Mouse (Mus musculus) embryonic facial prominence, embryonic 13.5 days (tissue): Measurements from ENCODE around the gene Gtpbp1. TPM values are rescaled to one million over a fixed set of nuclear protein-coding genes. Genes with fewer than 3 reads are reported as not detected.
"Not testable (repeated sequence)": the region's sequence is repeated elsewhere in the genome, so short reads cannot be mapped to it uniquely, and the experiment has no call there.

Experiments
- ATAC-seq: fragments of 200-750 bp; cut with Nextera tagmentation; 2 replicates; pipeline ENCODE4 v1.8.0; 2017; ENCODE audit warnings: low read depth; ENCODE audit not compliant: insufficient number of reproducible peaks, insufficient read depth, low FRiP score, low TSS enrichment
- H3K27ac ChIP-seq: fragments of 300-500 bp; sonication (generic); 2 replicates; pipeline ENCODE4 v1.5.1; 2015; ENCODE audit warnings: moderate library complexity, mild to moderate bottlenecking, inconsistent platforms
- H3K27me3 ChIP-seq: fragments of 300-500 bp; sonication (generic); 2 replicates; pipeline ENCODE4 v1.6.1; 2015; ENCODE audit warnings: mild to moderate bottlenecking, inconsistent platforms
- H3K36me3 ChIP-seq: fragments of 300-500 bp; sonication (generic); 2 replicates; pipeline ENCODE4 v1.6.1; 2015; ENCODE audit warnings: mild to moderate bottlenecking, inconsistent platforms
- H3K4me1 ChIP-seq: fragments of 300-500 bp; sonication (generic); 2 replicates; pipeline ENCODE4 v1.6.1; 2015; ENCODE audit warnings: inconsistent platforms
- H3K4me2 ChIP-seq: fragments of 300-500 bp; sonication (generic); 2 replicates; pipeline ENCODE4 v1.6.1; 2015; ENCODE audit warnings: moderate library complexity, mild to moderate bottlenecking, inconsistent platforms
- H3K4me3 ChIP-seq: fragments of 300-500 bp; sonication (generic); 2 replicates; pipeline ENCODE4 v1.5.1; 2015; ENCODE audit warnings: mild to moderate bottlenecking, inconsistent platforms
- H3K9ac ChIP-seq: fragments of 300-500 bp; sonication (generic); 2 replicates; pipeline ENCODE4 v1.6.1; 2015; ENCODE audit warnings: mild to moderate bottlenecking, inconsistent platforms
- H3K9me3 ChIP-seq: fragments of 300-500 bp; sonication (generic); 2 replicates; pipeline ENCODE4 v1.6.1; 2016; ENCODE audit warnings: inconsistent platforms
- WGBS: fragments of 180-500 bp; shearing (Covaris S2); methylation state at CpG from one replicate; pipeline ENCODE4 v1.1.7; 2015; ENCODE audit warnings: mixed read lengths; 5-methylcytosine and 5-hydroxymethylcytosine counted together
- polyA plus RNA-seq: library from polyadenylated mRNA; unstranded; fragments of >200 nt; fragmentation: Nextera tagmentation; extraction: Ambion mirVana; gene quantifications from 2 replicates; pipeline ENCODE4 v1.2.1, GENCODE M21; 2015

The Gtpbp1 gene
- polyA plus RNA-seq, 1 experiment from 2014 or later, result 42.2 TPM

GRCm38 (mm10) chr15:79669195-79669594 lies 21.4 kb upstream of the Gtpbp1 start:
- Histone ChIP-seq H3K27me3 (no peaks in the 10 kb centered on the region), H3K27ac (no peak overlapping the region), H3K36me3 (peaks cover 52% of the 10 kb centered on the region), H3K4me3 (no peak overlapping the region), H3K4me1 (peaks cover 7% of the 10 kb centered on the region), H3K9ac (0 out of 2 replicates have a peak overlapping the region, but pooled peaks have one; percentile 16), H3K9me3 (no peaks in the 10 kb centered on the region), H3K4me2 (no peak overlapping the region)
- no peak for ATAC-seq
- WGBS, result 78% methylated on average over 10 of the region's 10 CpGs

DNA sequence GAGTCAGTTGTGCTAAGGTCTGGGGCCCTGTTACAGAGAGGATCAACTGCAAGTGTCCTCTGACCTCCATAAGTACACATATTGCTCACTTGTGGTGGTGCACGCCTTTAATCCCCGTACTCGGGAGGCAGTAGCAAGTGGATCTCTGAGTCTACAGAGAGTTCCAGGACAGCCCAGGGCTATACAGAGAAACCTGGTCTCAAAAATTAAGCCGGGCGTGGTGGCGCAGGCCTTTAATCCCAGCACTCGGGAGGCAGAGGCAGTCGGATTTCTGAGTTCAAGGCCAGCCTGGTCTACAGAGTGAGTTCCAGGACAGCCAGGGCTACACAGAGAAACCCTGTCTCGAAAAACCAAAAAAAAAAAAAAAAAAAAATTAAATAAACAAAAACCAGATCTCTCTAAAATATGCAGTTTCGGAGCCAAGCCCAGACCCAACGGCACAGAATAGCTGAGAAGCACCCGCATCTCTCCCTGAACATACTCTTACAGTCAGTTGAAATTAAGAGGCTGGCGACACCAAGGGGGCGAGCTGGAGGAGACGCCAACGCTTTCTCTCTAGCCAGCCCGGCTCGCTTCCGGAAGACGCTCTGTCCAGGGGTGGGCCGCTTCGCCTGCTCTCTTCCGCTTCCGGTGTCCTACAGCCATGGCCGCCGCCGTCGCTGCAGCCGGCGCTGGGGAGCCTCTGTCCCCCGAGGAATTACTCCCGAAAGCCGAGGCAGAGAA lies 20.2 kb upstream of the Gtpbp1 start, which contains the start of gene Tomm22:
TSS of gene Tomm22 (plus strand) at position 613 of the 723 bp plus-strand sequence.
- peak; percentile 90 for ATAC-seq
- Histone ChIP-seq H3K27ac (peak within 1 kb of the TSS; percentile 48; the same call in 1 of the 2 replicates), H3K9ac (peak within 1 kb of the TSS; percentile 87), H3K36me3 (peaks cover 60% of the 10 kb centered on the region), H3K9me3 (no peaks in the 10 kb centered on the region), H3K4me2 (peak within 1 kb of the TSS; percentile 70), H3K4me3 (peak within 1 kb of the TSS; percentile 96), H3K4me1 (peaks cover 7% of the 10 kb centered on the region), H3K27me3 (no peaks in the 10 kb centered on the region)
- 18% methylated on average over 33 of the region's 33 CpGs for WGBS

GRCm38 (mm10) chr15:79670972-79671299 lies 19.7 kb upstream of the Gtpbp1 start:
- peaks cover 7% of the 10 kb centered on the region for H3K4me1 ChIP-seq
- H3K4me3 ChIP-seq, result peak overlapping the region; percentile 96
- peak; percentile 20; the same call in 1 of the 2 replicates for ATAC-seq
- H3K27me3 ChIP-seq, result no peaks in the 10 kb centered on the region
- H3K36me3 ChIP-seq, result peaks cover 59% of the 10 kb centered on the region
- H3K4me2 ChIP-seq, result peak overlapping the region; percentile 70
- H3K27ac ChIP-seq, result peak overlapping the region; percentile 48; the same call in 1 of the 2 replicates
- peak overlapping the region; percentile 87 for H3K9ac ChIP-seq
- WGBS, result under 1% methylated on average over 37 of the region's 37 CpGs
- H3K9me3 ChIP-seq, result no peaks in the 10 kb centered on the region

GRCm38 (mm10) chr15:79671828-79672348 lies 18.8 kb upstream of the Gtpbp1 start:
- WGBS, result 70% methylated on average over 11 of the region's 11 CpGs
- H3K27ac ChIP-seq, ATAC-seq, H3K9me3 ChIP-seq, H3K4me1 ChIP-seq, H3K27me3 ChIP-seq: not testable (repeated sequence)
- H3K36me3 ChIP-seq, result peaks cover 58% of the 10 kb centered on the region
- peak overlapping the region; percentile 96 for H3K4me3 ChIP-seq
- H3K4me2 ChIP-seq, result peak overlapping the region; percentile 70
- peak overlapping the region; percentile 87; the same call in 1 of the 2 replicates for H3K9ac ChIP-seq

DNA sequence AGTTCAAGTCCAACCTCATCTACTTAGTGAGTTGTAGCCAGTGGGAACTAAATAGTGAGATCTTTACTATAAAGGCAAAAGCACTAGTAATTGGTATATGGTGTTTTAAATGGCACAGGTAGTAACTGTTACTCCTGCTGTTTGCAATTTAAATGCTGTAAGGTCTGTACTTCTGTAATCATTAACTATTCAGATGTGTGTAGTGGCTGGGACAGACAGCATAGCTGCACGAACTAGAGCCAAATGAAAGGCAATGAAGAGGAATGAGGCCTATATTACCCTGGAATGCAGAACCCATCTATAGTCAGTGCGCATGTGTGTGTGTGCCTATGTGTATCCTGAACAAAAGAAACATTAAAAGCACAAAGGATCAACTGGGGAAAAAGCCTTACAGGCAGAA lies 12.7 kb upstream of the Gtpbp1 start:
- no peak overlapping the region for H3K4me3 ChIP-seq
- WGBS, result 88% methylated on average over 2 of the region's 2 CpGs
- H3K9me3 ChIP-seq, result no peaks in the 10 kb centered on the region
- no peaks in the 10 kb centered on the region for H3K27me3 ChIP-seq
- H3K27ac ChIP-seq, result no peak overlapping the region
- H3K4me1 ChIP-seq, result peaks cover 6% of the 10 kb centered on the region; the same call in 1 of the 2 replicates
- H3K36me3 ChIP-seq, result peaks cover 52% of the 10 kb centered on the region
- H3K4me2 ChIP-seq, result no peak overlapping the region
- no peak overlapping the region for H3K9ac ChIP-seq
- ATAC-seq, result no peak

DNA sequence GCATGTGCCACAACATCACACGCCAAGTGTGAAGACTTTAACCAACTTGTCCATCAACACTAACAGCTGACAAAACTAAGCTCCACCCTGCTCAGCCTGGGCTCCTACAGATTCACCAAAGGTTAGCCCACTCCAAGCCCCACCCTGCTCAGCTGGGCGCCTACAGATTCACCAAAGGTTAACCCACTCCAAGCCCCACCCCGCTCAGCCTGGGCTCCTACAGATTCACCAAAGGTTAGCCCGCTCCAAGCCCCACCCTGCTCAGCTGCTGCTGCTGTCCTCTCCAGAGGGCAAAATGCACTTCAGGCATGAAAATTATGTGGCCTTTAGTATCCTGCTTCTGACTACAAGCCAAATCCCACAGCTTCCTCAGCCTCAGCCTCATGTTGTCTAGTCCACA lies 8.7 kb upstream of the Gtpbp1 start:
- WGBS, result 89% methylated on average over 4 of the region's 4 CpGs
- ATAC-seq, result no peak

GRCm38 (mm10) chr15:79683146-79683545 lies 7.5 kb upstream of the Gtpbp1 start:
- Histone ChIP-seq H3K4me3 (no peak overlapping the region), H3K4me2 (no peak overlapping the region), H3K27ac (no peak overlapping the region), H3K9ac (0 out of 2 replicates have a peak overlapping the region, but pooled peaks have one; percentile 37), H3K27me3 (no peaks in the 10 kb centered on the region), H3K9me3 (no peaks in the 10 kb centered on the region), H3K36me3 (peaks cover 5% of the 10 kb centered on the region; the same call in 1 of the 2 replicates), H3K4me1 (peaks cover 45% of the 10 kb centered on the region)
- WGBS, result 83% methylated on average over 6 of the region's 6 CpGs
- no peak for ATAC-seq

More for the DNA sequence above, 8.7 kb upstream of the Gtpbp1 start:
- no peak overlapping the region for H3K4me3 ChIP-seq
- no peak overlapping the region for H3K27ac ChIP-seq
- H3K9ac ChIP-seq, result no peak overlapping the region
- peaks cover 14% of the 10 kb centered on the region for H3K36me3 ChIP-seq
- H3K27me3 ChIP-seq, result no peaks in the 10 kb centered on the region
- no peak overlapping the region for H3K4me2 ChIP-seq
- peaks cover 45% of the 10 kb centered on the region for H3K4me1 ChIP-seq
- H3K9me3 ChIP-seq, result no peaks in the 10 kb centered on the region

DNA sequence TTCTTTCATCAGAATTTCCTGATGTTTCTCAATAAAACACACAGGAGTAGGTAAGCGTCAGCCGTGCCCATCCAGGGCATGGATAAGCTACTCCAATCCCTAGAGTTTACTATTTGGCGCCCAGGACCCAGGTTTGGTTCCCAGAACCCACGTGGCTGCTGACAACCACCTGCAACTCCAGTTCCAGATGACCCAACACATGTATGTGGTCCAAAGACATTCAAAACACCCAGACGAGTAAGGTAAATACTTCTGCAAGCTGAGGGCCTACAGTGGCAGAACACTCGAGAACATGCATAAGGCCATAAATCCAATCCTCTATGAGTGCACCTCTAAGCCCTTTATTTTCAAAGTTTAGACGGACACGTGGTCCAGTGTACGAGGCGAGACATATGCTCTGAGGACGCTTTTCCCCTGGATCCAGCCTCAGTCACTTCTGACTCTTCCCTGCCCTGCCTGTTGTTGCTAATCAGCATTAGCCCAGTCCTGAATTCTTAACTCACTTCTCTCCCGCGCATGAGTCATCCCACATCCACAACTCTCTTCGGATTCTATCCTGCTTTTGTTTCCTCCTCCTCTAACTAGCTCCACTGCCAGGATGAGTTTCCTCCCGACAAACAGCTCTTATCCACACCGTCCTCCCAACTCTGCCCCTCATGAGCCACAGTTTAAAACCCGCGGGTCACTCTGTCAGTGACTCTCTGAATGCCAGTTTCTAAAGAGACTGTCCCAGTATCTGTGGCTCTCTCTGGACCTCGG lies 6.8 kb upstream of the Gtpbp1 start:
- Histone ChIP-seq H3K4me2 (peak overlapping the region; percentile 91), H3K27me3 (no peaks in the 10 kb centered on the region), H3K4me3 (peak overlapping the region; percentile 91), H3K9ac (peak overlapping the region; percentile 94), H3K27ac (no peak overlapping the region), H3K36me3 (peaks cover 5% of the 10 kb centered on the region; the same call in 1 of the 2 replicates), H3K4me1 (peaks cover 50% of the 10 kb centered on the region), H3K9me3 (no peaks in the 10 kb centered on the region)
- WGBS, result 71% methylated on average over 19 of the region's 19 CpGs
- no peak for ATAC-seq

GRCm38 (mm10) chr15:79684616-79685015 lies 6.0 kb upstream of the Gtpbp1 start:
- Histone ChIP-seq H3K27ac (no peak overlapping the region), H3K36me3 (peaks cover 1% of the 10 kb centered on the region; the same call in 1 of the 2 replicates), H3K4me2 (peak overlapping the region; percentile 91), H3K9me3 (no peaks in the 10 kb centered on the region), H3K4me1 (peaks cover 52% of the 10 kb centered on the region), H3K4me3 (peak overlapping the region; percentile 91), H3K9ac (peak overlapping the region; percentile 94), H3K27me3 (no peaks in the 10 kb centered on the region)
- WGBS, result 77% methylated on average over 6 of the region's 6 CpGs
- ATAC-seq, result no peak

DNA sequence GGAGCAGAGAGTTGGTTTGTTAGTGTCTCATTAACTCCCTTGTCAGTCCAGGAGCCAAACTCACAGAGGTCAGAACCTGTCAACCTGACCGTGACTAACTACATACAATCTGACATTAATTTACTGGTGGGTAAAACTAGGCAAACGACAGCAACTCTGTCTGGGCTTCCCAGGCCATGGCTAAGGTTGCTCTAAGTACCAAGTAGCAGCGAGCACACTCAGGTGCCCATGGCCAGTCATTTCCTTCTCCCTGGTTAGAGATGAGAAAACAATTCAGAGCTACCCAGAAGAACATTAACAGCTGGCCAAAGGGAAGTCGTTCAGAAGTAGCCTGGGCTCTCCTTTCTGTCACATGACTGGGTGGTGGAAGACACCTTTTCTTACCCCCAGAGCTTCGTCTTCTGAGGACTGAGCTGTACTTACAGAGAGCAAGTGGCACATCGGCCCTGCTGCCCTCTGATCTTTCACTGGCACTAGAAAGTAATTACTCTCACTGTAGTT lies 5.5 kb upstream of the Gtpbp1 start:
- Histone ChIP-seq H3K27ac (no peak overlapping the region), H3K36me3 (no peaks in the 10 kb centered on the region), H3K27me3 (no peaks in the 10 kb centered on the region), H3K4me2 (peak overlapping the region; percentile 91), H3K4me3 (peak overlapping the region; percentile 91), H3K4me1 (peaks cover 57% of the 10 kb centered on the region), H3K9ac (peak overlapping the region; percentile 94), H3K9me3 (no peaks in the 10 kb centered on the region)
- 21% methylated on average over 6 of the region's 6 CpGs for WGBS
- ATAC-seq, result no peak

GRCm38 (mm10) chr15:79686046-79686869 lies 4.4 kb upstream of the Gtpbp1 start:
- peak overlapping the region; percentile 94 for H3K9ac ChIP-seq
- H3K4me1 ChIP-seq, result peaks cover 57% of the 10 kb centered on the region
- peak overlapping the region; percentile 91 for H3K4me3 ChIP-seq
- ATAC-seq, result no peak
- H3K36me3 ChIP-seq, result no peaks in the 10 kb centered on the region
- no peaks in the 10 kb centered on the region for H3K9me3 ChIP-seq
- WGBS, result 16% methylated on average over 15 of the region's 15 CpGs
- H3K27ac ChIP-seq, result peak overlapping the region; percentile 16; the same call in 1 of the 2 replicates
- H3K27me3 ChIP-seq, result no peaks in the 10 kb centered on the region
- H3K4me2 ChIP-seq, result peak overlapping the region; percentile 91
